Mouse (Mus musculus): ENCODE results near the gene Sh3gl2. TPM values are rescaled to one million over a fixed set of nuclear protein-coding genes. Genes with fewer than 3 reads are reported as not detected.

The Sh3gl2 gene
- polyA plus RNA-seq, 1 experiment from 2014 or later: 0.67 TPM

DNA sequence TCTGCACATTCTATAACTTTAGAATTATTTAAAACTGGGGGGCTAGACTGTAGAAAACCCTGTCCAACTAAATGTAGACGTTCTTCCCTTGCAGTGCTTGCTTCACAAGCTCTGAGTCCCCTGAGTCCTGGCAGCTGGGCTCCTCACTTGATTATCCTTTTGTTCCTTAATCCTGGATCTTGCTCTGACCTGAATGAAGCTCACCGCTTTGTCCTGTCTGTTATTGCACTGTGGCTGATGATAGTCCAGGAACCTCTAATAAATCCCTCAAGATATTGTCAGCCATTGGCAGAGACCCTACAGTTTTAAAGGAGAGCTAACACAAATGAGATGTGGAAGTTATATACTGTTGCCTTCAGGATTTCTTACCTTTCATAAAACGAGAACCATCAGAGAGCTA, 114.2 kb downstream of the Sh3gl2 start:
- Histone ChIP-seq H3K36me3 (ENCODE audit: control insufficient read depth, insufficient read depth, low read length) (no peaks in the 10 kb centered on the region), H3K9me3 (ENCODE audit: control insufficient read depth, low read length) (no peaks in the 10 kb centered on the region), H3K27ac (ENCODE audit: low read depth, low read length) (no peak overlapping the region), H3K4me3 (ENCODE audit: low read depth, low read length) (no peak overlapping the region), H3K9ac (ENCODE audit: low read depth, low read length) (no peak overlapping the region), H3K4me2 (no peak overlapping the region), H3K4me1 (replicated peaks; ENCODE audit: control insufficient read depth, insufficient read depth, low read length) (no peaks in the 10 kb centered on the region), H3K27me3 (replicated peaks; ENCODE audit: control insufficient read depth, insufficient read depth, low read length) (no peaks in the 10 kb centered on the region)
- no peak for DNase-seq (ENCODE audit: low spot score)
- ATAC-seq (replicated peaks; ENCODE audit: low FRiP score): no peak
- whole genome bisulfite sequencing: 70% methylated on average over 3 of the region's 3 CpGs

DNA sequence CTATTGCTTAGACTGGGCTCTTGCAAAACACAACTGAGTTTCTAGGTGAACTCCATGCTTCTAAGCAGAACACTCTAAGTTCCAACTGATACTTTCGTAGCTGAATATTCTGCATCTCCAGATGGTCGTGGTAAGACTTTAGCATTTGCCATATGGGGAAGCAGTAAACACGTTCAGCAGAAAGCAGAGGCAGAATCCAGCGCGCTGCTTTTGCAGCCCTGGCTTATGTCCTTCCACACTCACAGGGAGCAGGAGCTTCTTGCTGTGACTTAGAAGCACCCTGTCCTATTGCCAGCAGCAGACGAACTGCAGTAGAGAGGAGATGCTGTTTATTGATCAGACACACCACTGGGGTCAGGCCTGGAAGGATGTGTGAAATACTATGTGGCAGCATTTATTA, 120.5 kb downstream of the Sh3gl2 start:
- H3K9me3 ChIP-seq (ENCODE audit: control insufficient read depth, low read length): no peaks in the 10 kb centered on the region
- ATAC-seq (replicated peaks; ENCODE audit: low FRiP score) (no peak), DNase-seq (ENCODE audit: low spot score) (no peak)
- H3K36me3 ChIP-seq (ENCODE audit: control insufficient read depth, insufficient read depth, low read length): no peaks in the 10 kb centered on the region
- H3K27ac ChIP-seq (ENCODE audit: low read depth, low read length): no peak overlapping the region
- H3K27me3 ChIP-seq (replicated peaks; ENCODE audit: control insufficient read depth, insufficient read depth, low read length): no peaks in the 10 kb centered on the region
- H3K4me2 ChIP-seq: no peak overlapping the region
- 72% methylated on average over 6 of the region's 6 CpGs for WGBS
- no peak overlapping the region for H3K4me3 ChIP-seq (ENCODE audit: low read depth, low read length)
- no peak overlapping the region for H3K9ac ChIP-seq (ENCODE audit: low read depth, low read length)
- H3K4me1 ChIP-seq (replicated peaks; ENCODE audit: control insufficient read depth, insufficient read depth, low read length): no peaks in the 10 kb centered on the region

DNA sequence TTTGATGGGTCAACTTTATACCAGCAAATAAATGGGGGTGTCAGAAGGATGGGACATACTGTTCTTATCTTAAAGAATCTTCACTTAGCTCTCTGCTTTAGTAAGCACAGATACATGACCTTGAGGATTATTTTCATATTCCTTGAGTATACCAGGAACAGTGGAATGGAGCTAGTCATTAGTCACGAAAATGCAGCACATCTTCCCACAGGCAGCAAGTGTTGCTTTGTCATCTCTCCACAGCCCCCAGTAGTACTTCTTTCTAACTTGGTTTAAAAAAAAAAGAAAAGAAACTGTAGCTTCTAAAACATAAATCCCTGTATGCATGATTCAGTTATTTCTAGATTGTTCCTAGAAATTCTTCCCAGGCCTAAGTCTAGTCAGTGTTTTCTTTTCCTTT, 121.1 kb downstream of the Sh3gl2 start:
- H3K4me2 ChIP-seq: no peak overlapping the region
- H3K9ac ChIP-seq (ENCODE audit: low read depth, low read length): no peak overlapping the region
- H3K4me1 ChIP-seq (replicated peaks; ENCODE audit: control insufficient read depth, insufficient read depth, low read length): no peaks in the 10 kb centered on the region
- no peaks in the 10 kb centered on the region for H3K27me3 ChIP-seq (replicated peaks; ENCODE audit: control insufficient read depth, insufficient read depth, low read length)
- no peaks in the 10 kb centered on the region for H3K36me3 ChIP-seq (ENCODE audit: control insufficient read depth, insufficient read depth, low read length)
- no peak overlapping the region for H3K4me3 ChIP-seq (ENCODE audit: low read depth, low read length)
- no peaks in the 10 kb centered on the region for H3K9me3 ChIP-seq (ENCODE audit: control insufficient read depth, low read length)
- ATAC-seq (replicated peaks; ENCODE audit: low FRiP score): no peak
- 75% methylated on average over 1 of the region's 1 CpGs for WGBS
- no peak for DNase-seq (ENCODE audit: low spot score)
- H3K27ac ChIP-seq (ENCODE audit: low read depth, low read length): no peak overlapping the region

DNA sequence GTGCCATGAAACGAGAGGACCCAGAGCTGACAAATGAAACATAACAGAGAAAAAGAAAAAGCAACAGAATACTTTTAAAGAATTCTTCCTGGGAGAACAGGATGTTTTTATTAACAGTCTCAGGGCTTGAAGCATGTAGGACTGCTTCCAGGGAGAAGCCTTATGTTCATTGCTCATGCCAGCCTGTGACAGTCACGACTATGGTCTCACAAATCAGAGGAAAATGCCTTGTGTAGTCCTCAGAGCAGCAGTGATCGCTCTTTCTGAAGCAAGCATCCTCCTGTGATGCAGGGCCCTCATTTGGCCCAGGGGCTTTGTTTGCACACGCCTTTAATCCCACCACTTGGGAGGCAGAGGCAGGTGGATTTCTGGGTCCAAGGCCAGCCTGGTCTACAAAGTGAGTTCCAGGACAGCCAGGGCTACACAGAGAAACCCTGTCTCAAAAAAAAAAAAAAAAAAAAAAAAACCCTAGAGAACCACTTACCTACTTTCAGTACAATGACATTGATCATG, 129.8 kb downstream of the Sh3gl2 start:
- H3K36me3 ChIP-seq (ENCODE audit: control insufficient read depth, insufficient read depth, low read length): no peaks in the 10 kb centered on the region
- ATAC-seq (replicated peaks; ENCODE audit: low FRiP score) (no peak), DNase-seq (ENCODE audit: low spot score) (no peak)
- no peak overlapping the region for H3K9ac ChIP-seq (ENCODE audit: low read depth, low read length)
- WGBS: 83% methylated on average over 4 of the region's 4 CpGs
- no peaks in the 10 kb centered on the region for H3K27me3 ChIP-seq (replicated peaks; ENCODE audit: control insufficient read depth, insufficient read depth, low read length)
- H3K4me1 ChIP-seq (replicated peaks; ENCODE audit: control insufficient read depth, insufficient read depth, low read length): no peaks in the 10 kb centered on the region
- no peak overlapping the region for H3K4me2 ChIP-seq
- no peaks in the 10 kb centered on the region for H3K9me3 ChIP-seq (ENCODE audit: control insufficient read depth, low read length)
- no peak overlapping the region for H3K27ac ChIP-seq (ENCODE audit: low read depth, low read length)
- H3K4me3 ChIP-seq (ENCODE audit: low read depth, low read length): no peak overlapping the region

DNA sequence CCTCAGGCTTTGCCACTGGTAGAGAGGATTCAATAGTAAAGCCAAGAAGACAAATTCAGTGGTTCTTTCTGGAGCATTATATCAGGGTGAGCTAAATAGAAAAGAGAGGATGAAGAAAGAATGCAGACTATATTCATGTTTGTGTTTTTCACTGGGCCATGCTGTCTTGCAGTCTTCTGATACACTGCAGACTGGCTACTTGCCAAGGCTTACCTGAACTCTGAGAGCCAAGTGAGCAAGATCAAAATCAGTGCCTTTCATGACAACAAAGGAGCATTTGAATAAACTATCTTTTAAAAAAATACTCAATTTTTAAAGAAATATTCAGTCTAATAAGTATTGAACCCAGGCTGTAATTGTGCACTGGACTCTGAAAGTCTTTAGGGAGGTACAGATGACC, 131.4 kb downstream of the Sh3gl2 start:
- Histone ChIP-seq H3K4me1 (replicated peaks; ENCODE audit: control insufficient read depth, insufficient read depth, low read length) (no peaks in the 10 kb centered on the region), H3K4me3 (ENCODE audit: low read depth, low read length) (no peak overlapping the region), H3K27ac (ENCODE audit: low read depth, low read length) (no peak overlapping the region), H3K9ac (ENCODE audit: low read depth, low read length) (no peak overlapping the region), H3K27me3 (replicated peaks; ENCODE audit: control insufficient read depth, insufficient read depth, low read length) (no peaks in the 10 kb centered on the region), H3K9me3 (ENCODE audit: control insufficient read depth, low read length) (no peaks in the 10 kb centered on the region), H3K36me3 (ENCODE audit: control insufficient read depth, insufficient read depth, low read length) (no peaks in the 10 kb centered on the region), H3K4me2 (no peak overlapping the region)
- no peak for ATAC-seq (replicated peaks; ENCODE audit: low FRiP score)
- DNase-seq (ENCODE audit: low spot score): no peak

DNA sequence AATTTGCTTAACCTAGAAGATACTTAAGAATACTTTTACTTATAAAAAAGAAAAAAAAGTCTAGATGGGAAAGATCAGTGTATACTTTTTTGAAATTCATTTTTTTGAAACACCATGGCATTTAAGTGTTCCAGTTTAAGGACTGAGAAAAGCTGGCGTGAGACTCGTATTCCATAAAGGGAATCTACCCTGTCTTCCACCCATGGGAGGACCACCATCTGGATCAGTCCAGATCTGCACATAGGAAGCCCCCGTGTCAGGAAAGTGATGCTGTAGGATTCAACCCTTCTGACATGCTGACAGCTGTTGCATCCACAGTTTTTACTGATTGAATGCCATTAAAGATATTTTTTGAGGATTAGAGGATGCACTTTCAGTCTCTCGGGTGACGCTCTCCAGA, 134.2 kb downstream of the Sh3gl2 start:
- H3K4me1 ChIP-seq (replicated peaks; ENCODE audit: control insufficient read depth, insufficient read depth, low read length): no peaks in the 10 kb centered on the region
- H3K9ac ChIP-seq (ENCODE audit: low read depth, low read length): no peak overlapping the region
- H3K4me2 ChIP-seq: no peak overlapping the region
- ATAC-seq (replicated peaks; ENCODE audit: low FRiP score): no peak
- 85% methylated on average over 5 of the region's 5 CpGs for WGBS
- H3K4me3 ChIP-seq (ENCODE audit: low read depth, low read length): no peak overlapping the region
- H3K36me3 ChIP-seq (ENCODE audit: control insufficient read depth, insufficient read depth, low read length): no peaks in the 10 kb centered on the region
- DNase-seq (ENCODE audit: low spot score): no peak
- H3K9me3 ChIP-seq (ENCODE audit: control insufficient read depth, low read length): no peaks in the 10 kb centered on the region
- H3K27me3 ChIP-seq (replicated peaks; ENCODE audit: control insufficient read depth, insufficient read depth, low read length): no peaks in the 10 kb centered on the region
- H3K27ac ChIP-seq (ENCODE audit: low read depth, low read length): no peak overlapping the region

DNA sequence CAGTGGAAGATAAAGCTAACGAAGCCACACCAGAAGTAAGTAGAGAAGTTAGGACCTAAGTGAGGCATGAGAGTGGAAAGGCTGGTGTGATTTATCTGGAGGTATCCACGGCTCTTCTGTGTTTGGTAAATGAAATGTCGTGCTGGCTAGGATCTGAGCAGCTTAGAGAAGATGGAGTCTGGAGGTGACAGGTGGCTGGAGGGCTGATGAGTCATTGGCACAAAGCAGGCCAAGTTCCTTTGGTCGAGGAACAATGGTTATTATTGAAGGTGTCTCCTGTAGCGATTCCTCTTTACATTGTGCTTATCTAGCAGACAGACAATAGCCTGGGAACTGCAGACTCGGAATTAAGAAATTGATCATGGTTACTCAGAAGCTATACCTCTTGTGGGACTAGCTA, 135.8 kb downstream of the Sh3gl2 start:
- Histone ChIP-seq H3K27ac (ENCODE audit: low read depth, low read length) (no peak overlapping the region), H3K4me3 (ENCODE audit: low read depth, low read length) (no peak overlapping the region), H3K36me3 (ENCODE audit: control insufficient read depth, insufficient read depth, low read length) (no peaks in the 10 kb centered on the region), H3K9ac (ENCODE audit: low read depth, low read length) (no peak overlapping the region), H3K27me3 (replicated peaks; ENCODE audit: control insufficient read depth, insufficient read depth, low read length) (no peaks in the 10 kb centered on the region), H3K4me1 (replicated peaks; ENCODE audit: control insufficient read depth, insufficient read depth, low read length) (no peaks in the 10 kb centered on the region), H3K4me2 (no peak overlapping the region), H3K9me3 (ENCODE audit: control insufficient read depth, low read length) (no peaks in the 10 kb centered on the region)
- DNase-seq (ENCODE audit: low spot score) (no peak), ATAC-seq (replicated peaks; ENCODE audit: low FRiP score) (no peak)
- WGBS: 67% methylated on average over 6 of the region's 6 CpGs

DNA sequence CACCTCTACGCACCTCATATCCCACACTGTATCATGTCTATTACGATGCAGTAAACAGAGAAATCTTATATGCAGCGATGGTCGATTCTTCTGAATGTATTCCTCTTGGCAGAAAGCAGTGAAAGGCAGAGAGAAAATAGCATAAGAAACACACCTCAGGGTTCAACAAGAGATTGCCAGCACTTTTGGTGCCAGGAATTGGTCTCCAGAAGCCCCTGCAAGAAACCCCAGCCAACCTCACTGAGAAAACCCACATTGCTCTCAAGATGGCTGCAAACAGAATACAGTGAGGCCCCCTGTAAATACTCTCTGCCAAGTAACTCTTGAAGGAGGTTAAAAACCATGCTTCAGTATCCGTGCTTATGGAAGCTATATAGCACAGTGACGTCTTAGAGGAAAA, 141.0 kb downstream of the Sh3gl2 start:
- H3K27ac ChIP-seq (ENCODE audit: low read depth, low read length): no peak overlapping the region
- no peaks in the 10 kb centered on the region for H3K36me3 ChIP-seq (ENCODE audit: control insufficient read depth, insufficient read depth, low read length)
- WGBS: 91% methylated on average over 6 of the region's 6 CpGs
- no peak overlapping the region for H3K4me2 ChIP-seq
- H3K27me3 ChIP-seq (replicated peaks; ENCODE audit: control insufficient read depth, insufficient read depth, low read length): no peaks in the 10 kb centered on the region
- no peak for ATAC-seq (replicated peaks; ENCODE audit: low FRiP score)
- no peaks in the 10 kb centered on the region for H3K4me1 ChIP-seq (replicated peaks; ENCODE audit: control insufficient read depth, insufficient read depth, low read length)
- H3K9me3 ChIP-seq (ENCODE audit: control insufficient read depth, low read length): no peaks in the 10 kb centered on the region
- no peak overlapping the region for H3K4me3 ChIP-seq (ENCODE audit: low read depth, low read length)
- H3K9ac ChIP-seq (ENCODE audit: low read depth, low read length): no peak overlapping the region
- DNase-seq (ENCODE audit: low spot score): no peak

DNA sequence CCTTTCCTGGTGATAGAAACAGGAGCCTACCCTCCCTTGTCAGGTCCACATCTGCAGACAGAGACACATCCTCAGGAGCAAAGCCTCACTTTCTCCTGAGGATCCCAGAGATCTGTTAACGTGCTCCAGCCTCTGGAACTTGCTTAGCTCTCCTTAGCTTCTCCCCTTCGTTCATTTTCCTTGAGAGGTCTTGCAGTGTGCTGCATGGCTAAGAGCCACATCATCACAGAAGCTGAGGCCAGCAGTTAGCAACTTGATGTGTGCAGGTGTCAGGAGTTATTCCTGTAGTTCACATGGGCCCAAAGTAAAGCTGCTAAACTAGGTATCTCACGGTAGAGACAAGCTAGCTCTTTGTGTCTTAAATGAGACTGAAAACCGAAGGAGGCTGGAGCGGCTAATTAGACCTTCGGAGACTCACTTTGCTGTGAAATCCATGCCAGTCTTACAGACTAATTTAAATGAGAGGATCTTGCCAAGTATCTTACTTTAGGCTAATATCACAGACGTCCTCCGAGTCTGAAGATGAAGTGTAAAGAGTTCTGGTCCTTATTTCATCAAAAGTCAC, 143.2 kb downstream of the Sh3gl2 start:
- DNase-seq (ENCODE audit: low spot score) (no peak), ATAC-seq (replicated peaks; ENCODE audit: low FRiP score) (no peak)
- H3K27me3 ChIP-seq (replicated peaks; ENCODE audit: control insufficient read depth, insufficient read depth, low read length): no peaks in the 10 kb centered on the region
- H3K4me1 ChIP-seq (replicated peaks; ENCODE audit: control insufficient read depth, insufficient read depth, low read length): no peaks in the 10 kb centered on the region
- H3K27ac ChIP-seq (ENCODE audit: low read depth, low read length): no peak overlapping the region
- H3K9ac ChIP-seq (ENCODE audit: low read depth, low read length): no peak overlapping the region
- H3K4me2 ChIP-seq: no peak overlapping the region
- H3K36me3 ChIP-seq (ENCODE audit: control insufficient read depth, insufficient read depth, low read length): no peaks in the 10 kb centered on the region
- no peak overlapping the region for H3K4me3 ChIP-seq (ENCODE audit: low read depth, low read length)
- WGBS: 77% methylated on average over 8 of the region's 8 CpGs
- no peaks in the 10 kb centered on the region for H3K9me3 ChIP-seq (ENCODE audit: control insufficient read depth, low read length)

Measured in liver, embryonic 11.5 days (tissue).